21 mouse cellular contexts compared by ENCODE assay signal in genomic region chr9:79831294-79831693, GRCm38 (mm10). TPM values are rescaled to one million over a fixed set of nuclear protein-coding genes. Genes with fewer than 3 reads are reported as not detected.
DNase-seq lines count a peak whose midpoint lies in the region; ATAC-seq and TF ChIP-seq lines count a peak whose summit lies in the region.
"Had no signal": no experiment of that assay in that cellular context is flagged by ENCODE, and none has a peak within 500 bp of the region (broad histone marks: within the 10 kb centered on the region; RNA-seq: fewer than 3 reads in every experiment).

No protein-coding gene starts in this region.

- H3K4me1 ChIP-seq in embryonic facial prominence, embryonic 11.5 days (ENCODE audit: control insufficient read depth, insufficient read depth, low read length), result no peaks in the 10 kb centered on the region
- peaks cover 9% of the 10 kb centered on the region; the same call in 1 of the 2 replicates for H3K4me1 ChIP-seq in embryonic facial prominence, embryonic 10.5 days
- peaks cover 6% of the 10 kb centered on the region; the same call in 1 of the 2 replicates for H3K4me1 ChIP-seq in neural tube, embryonic 11.5 days (ENCODE audit: control insufficient read depth, insufficient read depth, low read length)
- peaks cover 22% of the 10 kb centered on the region for H3K4me1 ChIP-seq in midbrain, embryonic 13.5 days (replicated peaks)
- no peaks in the 10 kb centered on the region for H3K4me1 ChIP-seq in stomach, postnatal 0 days (replicated peaks; ENCODE audit: control insufficient read depth, insufficient read depth)
- H3K4me1 ChIP-seq: stomach, embryonic 15.5 days had no signal

- no peak for TF ChIP-seq CTCF in stomach, postnatal 0 days (IDR thresholded peaks at IDR 0.05; ENCODE audit: low read depth)

- no peak for DNase-seq in embryonic facial prominence, embryonic 11.5 days (ENCODE audit: low spot score)
- no peak for DNase-seq in embryonic facial prominence, embryonic 10.5 days (ENCODE audit: low spot score)
- DNase-seq in neural tube, embryonic 11.5 days (ENCODE audit: low spot score), result no peak
- no peak for DNase-seq in neural tube, embryonic 10.5 days (ENCODE audit: extremely low spot score, low spot score)
- no peak for DNase-seq in stomach, postnatal 0 days (ENCODE audit: low spot score)
- DNase-seq in c-Kit-positive CD71-positive TER-119-positive erythroid progenitor cells, embryonic 14.5 days (ENCODE audit: low spot score), result no peak
- DNase-seq in kidney, postnatal 36 days, result no peak
- DNase-seq: adrenal gland, postnatal 36 days; cerebellum, adult 2 months; cerebellum, postnatal 36 days; heart, adult 11 months; kidney, adult 8-10 months; kidney, postnatal 14 days; right cerebral cortex, postnatal 25 days; thymus, adult 2 months had no signal

- no peak overlapping the region for H3K4me3 ChIP-seq in embryonic facial prominence, embryonic 11.5 days (ENCODE audit: low read depth, low read length)
- no peak overlapping the region for H3K4me3 ChIP-seq in embryonic facial prominence, embryonic 10.5 days
- H3K4me3 ChIP-seq in neural tube, embryonic 11.5 days (ENCODE audit: low read depth, low read length), result no peak overlapping the region
- no peak overlapping the region for H3K4me3 ChIP-seq in midbrain, embryonic 13.5 days (replicated peaks)
- H3K4me3 ChIP-seq in stomach, postnatal 0 days (ENCODE audit: low read depth, low read length), result no peak overlapping the region
- H3K4me3 ChIP-seq: heart, embryonic 13.5 days; myocyte; stomach, embryonic 15.5 days had no signal

- 83% methylated on average over 1 of the region's 1 CpGs for WGBS in embryonic facial prominence, embryonic 11.5 days
- 84% methylated on average over 1 of the region's 1 CpGs for WGBS in embryonic facial prominence, embryonic 10.5 days
- WGBS in neural tube, embryonic 11.5 days, result 93% methylated on average over 1 of the region's 1 CpGs
- WGBS in midbrain, embryonic 13.5 days, result 76% methylated on average over 1 of the region's 1 CpGs
- 68% methylated on average over 1 of the region's 1 CpGs for WGBS in stomach, postnatal 0 days

- H3K36me3 ChIP-seq in embryonic facial prominence, embryonic 11.5 days (replicated peaks; ENCODE audit: control insufficient read depth, insufficient read depth, low read depth, low read length), result no peaks in the 10 kb centered on the region
- no peaks in the 10 kb centered on the region for H3K36me3 ChIP-seq in embryonic facial prominence, embryonic 10.5 days (replicated peaks)
- H3K36me3 ChIP-seq in neural tube, embryonic 11.5 days (ENCODE audit: control insufficient read depth, insufficient read depth, low read length), result no peaks in the 10 kb centered on the region
- no peaks in the 10 kb centered on the region for H3K36me3 ChIP-seq in midbrain, embryonic 13.5 days
- no peaks in the 10 kb centered on the region for H3K36me3 ChIP-seq in stomach, postnatal 0 days (ENCODE audit: control insufficient read depth, insufficient read depth, low read length)
- H3K36me3 ChIP-seq: heart, embryonic 13.5 days; stomach, embryonic 15.5 days had no signal

- H3K27ac ChIP-seq in embryonic facial prominence, embryonic 11.5 days (replicated peaks; ENCODE audit: low read depth, low read length), result no peak overlapping the region
- H3K27ac ChIP-seq in embryonic facial prominence, embryonic 10.5 days (replicated peaks), result no peak overlapping the region
- no peak overlapping the region for H3K27ac ChIP-seq in neural tube, embryonic 11.5 days (ENCODE audit: low read depth, low read length)
- H3K27ac ChIP-seq in midbrain, embryonic 13.5 days, result no peak overlapping the region
- peak overlapping the region; percentile 13; the same call in 1 of the 2 replicates for H3K27ac ChIP-seq in stomach, postnatal 0 days (replicated peaks)
- H3K27ac ChIP-seq: liver, embryonic 14.5 days; stomach, embryonic 15.5 days had no signal

- H3K9ac ChIP-seq in embryonic facial prominence, embryonic 11.5 days (replicated peaks; ENCODE audit: low read length), result no peak overlapping the region
- H3K9ac ChIP-seq in neural tube, embryonic 11.5 days (ENCODE audit: low read length), result no peak overlapping the region
- no peak overlapping the region for H3K9ac ChIP-seq in midbrain, embryonic 13.5 days (replicated peaks)
- H3K9ac ChIP-seq in stomach, postnatal 0 days (ENCODE audit: low read length), result no peak overlapping the region
- H3K9ac ChIP-seq: liver, embryonic 14.5 days; stomach, embryonic 15.5 days had no signal

- H3K27me3 ChIP-seq in embryonic facial prominence, embryonic 11.5 days (ENCODE audit: control insufficient read depth, insufficient read depth, low read length), result no peaks in the 10 kb centered on the region
- no peaks in the 10 kb centered on the region for H3K27me3 ChIP-seq in embryonic facial prominence, embryonic 10.5 days (replicated peaks; ENCODE audit: low read depth, poor library complexity, severe bottlenecking)
- H3K27me3 ChIP-seq in neural tube, embryonic 11.5 days (ENCODE audit: control insufficient read depth, insufficient read depth, low read length), result no peaks in the 10 kb centered on the region
- no peaks in the 10 kb centered on the region for H3K27me3 ChIP-seq in midbrain, embryonic 13.5 days
- no peaks in the 10 kb centered on the region for H3K27me3 ChIP-seq in stomach, postnatal 0 days (ENCODE audit: control insufficient read depth, insufficient read depth, low read length)
- H3K27me3 ChIP-seq: heart, embryonic 13.5 days; stomach, embryonic 15.5 days had no signal

- ATAC-seq in embryonic facial prominence, embryonic 11.5 days (replicated peaks; ENCODE audit: insufficient number of reproducible peaks, low FRiP score, low TSS enrichment, low read depth), result peak; percentile 49; the same call in 1 of the 2 replicates
- ATAC-seq in neural tube, embryonic 11.5 days (ENCODE audit: insufficient read depth, low FRiP score, low TSS enrichment), result 0 out of 2 replicates have a peak, but pooled peaks have one; percentile 35
- ATAC-seq in midbrain, embryonic 13.5 days, result peak; percentile 79
- no peak; the same call in 1 of the 2 replicates for ATAC-seq in stomach, postnatal 0 days (ENCODE audit: low FRiP score, low TSS enrichment)
- ATAC-seq: Patski had no signal

- no peak for TF ChIP-seq EP300 in stomach, postnatal 0 days (optimal IDR thresholded peaks at IDR 0.05)

- H3K4me2 ChIP-seq in embryonic facial prominence, embryonic 11.5 days (ENCODE audit: low read depth, low read length), result no peak overlapping the region
- no peak overlapping the region for H3K4me2 ChIP-seq in neural tube, embryonic 11.5 days (ENCODE audit: low read depth)
- no peak overlapping the region for H3K4me2 ChIP-seq in midbrain, embryonic 13.5 days (replicated peaks)
- H3K4me2 ChIP-seq in stomach, postnatal 0 days (replicated peaks; ENCODE audit: low read depth), result no peak overlapping the region
- H3K4me2 ChIP-seq: heart, embryonic 13.5 days; stomach, embryonic 15.5 days had no signal

- H3K9me3 ChIP-seq in embryonic facial prominence, embryonic 11.5 days (replicated peaks; ENCODE audit: control insufficient read depth, low read length), result no peaks in the 10 kb centered on the region
- no peaks in the 10 kb centered on the region for H3K9me3 ChIP-seq in embryonic facial prominence, embryonic 10.5 days
- no peaks in the 10 kb centered on the region for H3K9me3 ChIP-seq in neural tube, embryonic 11.5 days (ENCODE audit: control insufficient read depth, low read length)
- no peaks in the 10 kb centered on the region for H3K9me3 ChIP-seq in midbrain, embryonic 13.5 days
- H3K9me3 ChIP-seq in stomach, postnatal 0 days (ENCODE audit: control insufficient read depth, low read length), result no peaks in the 10 kb centered on the region
- H3K9me3 ChIP-seq: heart, embryonic 13.5 days; stomach, embryonic 15.5 days had no signal

RNA-seq across cellular contexts. Expression of gene Tmem30a, which starts 38.0 kb away (rescaled TPM):
- 64.2 and 73.6 TPM in 2 replicates for polyA plus RNA-seq in embryonic facial prominence, embryonic 11.5 days (2014; fragmentation: Nextera tagmentation; extraction: Ambion mirVana)
- polyA plus RNA-seq in embryonic facial prominence, embryonic 10.5 days (2016; fragmentation: Nextera tagmentation; extraction: Ambion mirVana), result 49.6 and 53.2 TPM in 2 replicates
- 85.5 and 100.0 TPM in 2 replicates for polyA plus RNA-seq in neural tube, embryonic 11.5 days (2014; fragmentation: Nextera tagmentation; extraction: Ambion mirVana)
- polyA plus RNA-seq in midbrain, embryonic 13.5 days (2015; fragmentation: Nextera tagmentation; extraction: Ambion mirVana), result 109 TPM in 2 replicates
- polyA plus RNA-seq in stomach, postnatal 0 days (2015; fragmentation: Nextera tagmentation; extraction: Ambion mirVana), result 56.4 and 57.3 TPM in 2 replicates
